Mouse (Mus musculus): ENCODE measurements around the gene Gm5105.

DNA sequence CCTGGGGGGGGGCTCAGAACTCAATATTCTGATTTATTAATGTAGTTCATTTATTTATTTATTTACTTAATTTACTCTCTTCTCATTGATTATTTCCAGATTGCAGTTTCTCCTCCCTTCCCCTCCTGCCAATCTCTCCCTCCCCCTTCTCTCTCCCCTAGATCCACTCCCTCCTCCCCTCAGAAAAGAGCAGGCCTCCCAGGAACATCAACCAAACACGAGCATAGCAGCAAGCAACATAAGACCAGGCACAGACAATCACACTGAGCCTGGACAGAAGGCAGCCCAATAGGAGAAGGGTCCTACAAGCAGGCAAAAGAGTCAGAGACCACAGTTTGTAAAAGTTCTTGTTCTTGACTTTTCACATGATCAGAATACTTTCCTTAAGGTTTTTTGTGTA lies 3.8 kb upstream of the Gm5105 start:
- TF ChIP-seq POLR2A (IDR thresholded peaks at IDR 0.05; ENCODE audit: borderline replicate concordance, insufficient read depth, low read length) (no peak), CTCF (IDR thresholded peaks at IDR 0.05; ENCODE audit: borderline replicate concordance, insufficient read depth, low read depth, low read length) (no peak)

Measured in cerebellum, adult 2 months (tissue).